Mouse (Mus musculus) heart, embryonic 12.5 days (tissue): ENCODE data around the gene Tcaf1. TPM values are rescaled to one million over a fixed set of nuclear protein-coding genes. Genes with fewer than 3 reads are reported as not detected.

Source experiments
- ATAC-seq: fragments of 200-750 bp; cut with Nextera tagmentation; 2 replicates; pipeline ENCODE4 v1.8.0; 2017; ENCODE audit warnings: moderate TSS enrichment, moderate library complexity; ENCODE audit not compliant: insufficient number of reproducible peaks, low FRiP score
- H3K27ac ChIP-seq: fragments of 300-500 bp; sonication (generic); 2 replicates; pipeline ENCODE4 v1.5.1; 2016; ENCODE audit warnings: mild to moderate bottlenecking, moderate library complexity; ENCODE audit not compliant: poor library complexity, severe bottlenecking
- H3K27me3 ChIP-seq: fragments of 300-500 bp; sonication (generic); replicated peaks from 2 replicates; pipeline ENCODE4 v1.6.1; 2016; ENCODE audit warnings: mild to moderate bottlenecking, moderate library complexity
- H3K36me3 ChIP-seq: fragments of 300-500 bp; sonication (generic); 2 replicates; pipeline ENCODE4 v1.6.1; 2016; ENCODE audit warnings: mild to moderate bottlenecking, moderate library complexity
- H3K4me1 ChIP-seq: fragments of 300-500 bp; sonication (generic); replicated peaks from 2 replicates; pipeline ENCODE4 v1.6.1; 2016; ENCODE audit warnings: mild to moderate bottlenecking
- H3K4me2 ChIP-seq: fragments of 300-500 bp; sonication (generic); 2 replicates; pipeline ENCODE4 v1.6.1; 2016; ENCODE audit warnings: mild to moderate bottlenecking, moderate library complexity
- H3K4me3 ChIP-seq: fragments of 300-500 bp; sonication (generic); 2 replicates; pipeline ENCODE4 v1.5.1; 2016; ENCODE audit warnings: mild to moderate bottlenecking
- H3K9ac ChIP-seq: fragments of 300-500 bp; sonication (generic); 2 replicates; pipeline ENCODE4 v1.6.1; 2016; ENCODE audit warnings: mild to moderate bottlenecking, moderate library complexity
- H3K9me3 ChIP-seq: fragments of 300-500 bp; sonication (generic); replicated peaks from 2 replicates; pipeline ENCODE4 v1.6.1; 2016; ENCODE audit warnings: mild to moderate bottlenecking, moderate library complexity
- WGBS: fragments of 180-500 bp; shearing (Covaris S2); methylation state at CpG from one replicate; pipeline ENCODE4 v1.1.7; 2016; 5-methylcytosine and 5-hydroxymethylcytosine counted together
- polyA plus RNA-seq: library from polyadenylated mRNA; unstranded; fragments of >200 nt; fragmentation: Nextera tagmentation; extraction: Ambion mirVana; gene quantifications from 2 replicates; pipeline ENCODE4 v1.2.1, GENCODE M21; 2016

Tcaf1 gene
- polyA plus RNA-seq, 1 experiment from 2014 or later = 60.3 TPM

GRCm38 (mm10) chr6:42680077-42680476 lies 29.8 kb downstream of the Tcaf1 start:
- H3K9ac ChIP-seq = no peak overlapping the region
- H3K36me3 ChIP-seq = peaks cover 54% of the 10 kb centered on the region
- H3K27ac ChIP-seq = no peak overlapping the region
- no peaks in the 10 kb centered on the region for H3K27me3 ChIP-seq
- H3K4me1 ChIP-seq = no peaks in the 10 kb centered on the region
- WGBS = 83% methylated on average over 7 of the region's 7 CpGs
- no peak overlapping the region for H3K4me3 ChIP-seq
- no peak for ATAC-seq
- H3K4me2 ChIP-seq = no peak overlapping the region
- H3K9me3 ChIP-seq = no peaks in the 10 kb centered on the region

- Histone ChIP-seq H3K36me3 (peaks cover 79% of the 10 kb centered on the region), H3K9me3 (no peaks in the 10 kb centered on the region), H3K4me2 (no peak overlapping the region), H3K9ac (no peak overlapping the region), H3K27ac (no peak overlapping the region), H3K27me3 (no peaks in the 10 kb centered on the region), H3K4me1 (no peaks in the 10 kb centered on the region), H3K4me3 (no peak overlapping the region)
- no peak for ATAC-seq
- 88% methylated on average over 3 of the region's 3 CpGs for WGBS
Measured at GRCm38 (mm10) chr6:42676011-42676410, 33.9 kb downstream of the Tcaf1 start.

GRCm38 (mm10) chr6:42671767-42672166 lies 38.1 kb downstream of the Tcaf1 start:
- Histone ChIP-seq H3K27ac (no peak overlapping the region), H3K9me3 (no peaks in the 10 kb centered on the region), H3K9ac (no peak overlapping the region), H3K27me3 (no peaks in the 10 kb centered on the region), H3K4me3 (no peak overlapping the region), H3K4me1 (no peaks in the 10 kb centered on the region), H3K36me3 (peaks cover 60% of the 10 kb centered on the region), H3K4me2 (no peak overlapping the region)
- ATAC-seq = no peak
- 66% methylated on average over 1 of the region's 1 CpGs for WGBS

GRCm38 (mm10) chr6:42667722-42668121 lies 42.2 kb downstream of the Tcaf1 start:
- no peak overlapping the region for H3K27ac ChIP-seq
- H3K4me3 ChIP-seq = no peak overlapping the region
- H3K9ac ChIP-seq = no peak overlapping the region
- H3K4me2 ChIP-seq = no peak overlapping the region
- H3K27me3 ChIP-seq = no peaks in the 10 kb centered on the region
- no peak for ATAC-seq
- no peaks in the 10 kb centered on the region for H3K9me3 ChIP-seq
- WGBS = 90% methylated on average over 2 of the region's 2 CpGs
- peaks cover 19% of the 10 kb centered on the region for H3K36me3 ChIP-seq
- no peaks in the 10 kb centered on the region for H3K4me1 ChIP-seq

DNA sequence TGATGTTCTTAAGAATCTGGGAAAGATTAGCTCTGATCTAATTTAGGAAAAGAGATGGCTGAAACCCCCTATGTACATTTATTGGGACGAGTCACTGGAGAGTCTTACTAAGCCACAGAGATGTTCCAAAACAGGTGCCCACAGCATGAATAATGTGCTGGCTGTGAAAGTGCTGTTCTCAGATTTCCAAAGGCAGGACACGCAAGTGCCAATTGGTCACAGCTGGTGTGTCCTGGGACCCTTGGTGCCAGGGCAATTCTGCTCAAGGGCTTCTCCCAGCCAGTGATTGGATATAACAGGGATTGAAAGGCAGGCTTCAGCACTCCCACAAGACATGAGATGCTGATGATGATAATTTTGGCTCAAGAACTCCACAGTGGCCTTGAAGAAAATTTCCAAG lies 48.1 kb downstream of the Tcaf1 start:
- no peak overlapping the region for H3K4me2 ChIP-seq
- H3K27me3 ChIP-seq = no peaks in the 10 kb centered on the region
- H3K36me3 ChIP-seq = no peaks in the 10 kb centered on the region
- ATAC-seq = no peak
- no peaks in the 10 kb centered on the region for H3K4me1 ChIP-seq
- WGBS = 55% methylated on average over 2 of the region's 2 CpGs
- no peak overlapping the region for H3K27ac ChIP-seq
- no peak overlapping the region for H3K4me3 ChIP-seq
- no peaks in the 10 kb centered on the region for H3K9me3 ChIP-seq
- H3K9ac ChIP-seq = no peak overlapping the region

- no peaks in the 10 kb centered on the region for H3K27me3 ChIP-seq
- H3K27ac ChIP-seq = no peak within 1 kb of the TSS
- no peaks in the 10 kb centered on the region for H3K9me3 ChIP-seq
- peak; percentile 96 for ATAC-seq
- H3K36me3 ChIP-seq = no peaks in the 10 kb centered on the region
- peak within 1 kb of the TSS; percentile 47 for H3K4me3 ChIP-seq
- under 1% methylated on average over 23 of the region's 23 CpGs for WGBS
- H3K4me1 ChIP-seq = 0 out of 2 replicates have a peak, but pooled peaks cover 2% of the 10 kb centered on the region
- peak within 1 kb of the TSS; percentile 69 for H3K4me2 ChIP-seq
- 0 out of 2 replicates have a peak within 1 kb of the TSS, but pooled peaks have one; percentile 34 for H3K9ac ChIP-seq
Measured at GRCm38 (mm10) chr6:42644912-42645549, 64.9 kb downstream of the Tcaf1 start, which contains the start of gene Tcaf2. Gene Tcaf2, minus strand, starts transcription at chr6:42645254.

DNA sequence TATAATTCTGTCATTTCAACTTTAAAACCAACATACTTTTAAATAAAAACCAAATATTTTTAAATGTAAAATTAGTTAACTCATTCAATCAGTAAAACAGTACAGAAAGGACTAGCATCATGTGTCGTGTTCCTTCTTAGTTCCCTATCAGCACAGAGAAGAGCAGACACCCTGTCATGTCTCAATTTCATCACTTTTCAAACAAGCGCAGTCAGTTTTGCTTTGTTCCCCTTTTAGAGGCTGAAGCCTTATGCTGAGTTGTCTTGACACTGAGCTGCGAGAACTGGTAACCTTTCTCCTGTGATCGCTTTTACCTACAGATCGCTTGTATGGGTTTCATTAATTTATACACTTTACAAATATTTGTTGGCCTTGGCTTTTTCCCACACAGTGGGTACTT lies 75.5 kb downstream of the Tcaf1 start:
- WGBS = 68% methylated on average over 5 of the region's 5 CpGs
- Histone ChIP-seq H3K27ac (no peak overlapping the region), H3K9ac (no peak overlapping the region), H3K4me3 (no peak overlapping the region), H3K27me3 (no peaks in the 10 kb centered on the region), H3K9me3 (no peaks in the 10 kb centered on the region), H3K4me1 (no peaks in the 10 kb centered on the region), H3K4me2 (no peak overlapping the region), H3K36me3 (no peaks in the 10 kb centered on the region)
- ATAC-seq = no peak

- WGBS = 60% methylated on average over 4 of the region's 4 CpGs
- Histone ChIP-seq H3K27me3 (no peaks in the 10 kb centered on the region), H3K9ac (no peak overlapping the region), H3K4me3 (no peak overlapping the region), H3K27ac (no peak overlapping the region), H3K9me3 (no peaks in the 10 kb centered on the region), H3K36me3 (no peaks in the 10 kb centered on the region), H3K4me2 (no peak overlapping the region), H3K4me1 (no peaks in the 10 kb centered on the region)
- no peak for ATAC-seq
Measured at GRCm38 (mm10) chr6:42631395-42631794, 78.5 kb downstream of the Tcaf1 start.

Other genes starting within 250 kb of the Tcaf1 start
- gene Olfr458, start 244.9 kb downstream of the Tcaf1 start, polyA plus RNA-seq = not detected in 2 replicates
- not detected in 2 replicates for gene Olfr457, start 233.8 kb downstream of the Tcaf1 start, polyA plus RNA-seq
- not detected in 2 replicates for gene Olfr456, start 222.9 kb downstream of the Tcaf1 start, polyA plus RNA-seq
- gene Olfr455, start 162.5 kb downstream of the Tcaf1 start, polyA plus RNA-seq = not detected in 2 replicates
- not detected in 2 replicates for gene Tcaf3, start 112.4 kb downstream of the Tcaf1 start, polyA plus RNA-seq
- gene Tcaf2, start 64.8 kb downstream of the Tcaf1 start, polyA plus RNA-seq = 3.0 and 3.1 TPM in 2 replicates
- gene Olfr453, start 29.3 kb upstream of the Tcaf1 start, polyA plus RNA-seq = not detected in 2 replicates
- gene Olfr38, start 46.3 kb upstream of the Tcaf1 start, polyA plus RNA-seq = not detected in 2 replicates
- not detected in 2 replicates for gene Olfr452, start 75.0 kb upstream of the Tcaf1 start, polyA plus RNA-seq
- gene Olfr450, start 101.9 kb upstream of the Tcaf1 start, polyA plus RNA-seq = not detected in 2 replicates
- gene Olfr449, start 124.3 kb upstream of the Tcaf1 start, polyA plus RNA-seq = not detected in 2 replicates
- gene Olfr448, start 180.4 kb upstream of the Tcaf1 start, polyA plus RNA-seq = not detected in 2 replicates
- gene Olfr447, start 198.8 kb upstream of the Tcaf1 start, polyA plus RNA-seq = not detected in 2 replicates
- gene Olfr446, start 211.3 kb upstream of the Tcaf1 start, polyA plus RNA-seq = not detected in 2 replicates
- gene Olfr444, start 239.0 kb upstream of the Tcaf1 start, polyA plus RNA-seq = not detected in 2 replicates